Mouse (Mus musculus): Measurements from ENCODE around the gene Ggn.
"Not testable (repeated sequence)": the region's sequence is repeated elsewhere in the genome, so short reads cannot be mapped to it uniquely, and the experiment has no call there.

Ggn gene

GRCm38 (mm10) chr7:29170066-29170754 is at the start of gene Ggn, which contains the start of gene Spred3:
Gene Ggn (plus strand): TSS chr7:29170210.
Gene Spred3 (minus strand): TSS chr7:29170411.
- in situ Hi-C loops (cut with MboI, MseI), result loop anchor here (5.0 kb wide), 1 partner anchor 43 kb away; the partner anchor contains the start of gene Ryr1

- in situ Hi-C loops (cut with MboI, MseI), result no loop called here
Observed at GRCm38 (mm10) chr7:29122821-29123220, 47.2 kb upstream of the Ggn start.

GRCm38 (mm10) chr7:29123531-29124358 is 46.3 kb upstream of the Ggn start:
- in situ Hi-C loops (cut with MboI, MseI), result no loop called here

DNA sequence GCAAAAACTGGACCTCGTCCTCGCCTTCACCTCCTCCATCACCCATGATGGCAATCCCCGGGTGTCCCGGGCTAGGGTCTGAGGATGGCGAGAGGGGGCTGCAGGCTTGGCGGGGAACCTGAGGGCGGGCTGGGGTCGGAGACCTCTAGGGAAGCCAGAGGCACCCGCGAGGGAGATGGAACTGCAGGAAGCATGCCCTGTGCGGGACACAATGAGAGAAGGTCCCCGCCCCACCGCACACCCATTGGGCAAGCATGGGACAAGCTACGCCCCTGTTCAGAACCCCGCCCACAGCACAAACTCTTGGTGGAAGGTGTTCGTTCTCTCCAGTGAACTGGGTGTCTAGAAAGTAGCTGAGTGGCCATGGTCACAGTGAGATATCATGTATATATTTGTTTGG is 45.0 kb upstream of the Ggn start, which contains the start of gene Ryr1:
Gene Ryr1 (minus strand): TSS at position 210 of the 400 bp plus-strand sequence.
- in situ Hi-C loops (cut with MboI, MseI), result loop anchor here (5.0 kb wide), 1 partner anchor 47 kb away; the partner anchor contains the start of genes Ggn and Spred3

DNA sequence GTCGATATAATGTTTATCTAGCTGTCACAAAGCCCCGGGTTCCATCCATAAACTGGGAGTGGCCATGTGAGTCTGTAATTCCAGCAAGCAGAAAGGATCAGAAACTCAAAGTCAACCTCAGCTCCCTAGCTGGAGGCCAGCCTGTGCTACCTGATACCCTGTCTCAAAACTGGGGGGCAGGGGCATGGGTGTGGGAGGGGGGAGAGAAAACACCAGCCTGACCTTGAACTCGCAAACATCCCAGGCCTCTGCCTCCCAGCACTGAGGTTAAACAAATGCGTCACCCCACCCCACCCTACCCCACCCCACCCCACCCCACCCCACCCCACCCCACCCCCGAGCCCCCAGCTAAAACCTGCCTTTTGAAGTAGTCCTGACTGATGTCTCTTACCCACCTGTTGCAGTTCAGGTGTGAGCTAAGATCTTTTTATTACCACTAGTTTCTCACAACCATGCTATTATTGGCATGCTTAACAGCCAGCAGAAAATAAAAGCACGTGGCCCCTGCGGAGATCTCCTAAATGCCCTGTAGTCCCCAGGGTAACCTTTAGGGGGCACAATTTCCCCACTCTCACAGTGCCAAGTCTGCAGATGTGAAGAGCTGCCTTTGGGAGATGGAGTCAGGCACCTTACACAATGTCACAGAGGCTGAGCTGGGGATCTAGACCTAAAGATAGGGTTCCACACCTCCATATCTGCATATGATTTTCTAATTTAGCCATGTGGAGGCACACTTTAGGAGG is 43.7 kb upstream of the Ggn start:
- in situ Hi-C loops (cut with MboI, MseI), result loop anchor here (5.0 kb wide), 1 partner anchor 46 kb away; the partner anchor contains the start of genes Ggn and Spred3

- in situ Hi-C loops (cut with MboI, MseI), result loop anchor here (5.0 kb wide), 1 partner anchor 44 kb away; the partner anchor contains the start of genes Ggn and Spred3
Observed at GRCm38 (mm10) chr7:29128725-29129124, 41.3 kb upstream of the Ggn start.

GRCm38 (mm10) chr7:29134230-29134629 is 35.8 kb upstream of the Ggn start:
- in situ Hi-C loops (cut with MboI, MseI), result no loop called here

DNA sequence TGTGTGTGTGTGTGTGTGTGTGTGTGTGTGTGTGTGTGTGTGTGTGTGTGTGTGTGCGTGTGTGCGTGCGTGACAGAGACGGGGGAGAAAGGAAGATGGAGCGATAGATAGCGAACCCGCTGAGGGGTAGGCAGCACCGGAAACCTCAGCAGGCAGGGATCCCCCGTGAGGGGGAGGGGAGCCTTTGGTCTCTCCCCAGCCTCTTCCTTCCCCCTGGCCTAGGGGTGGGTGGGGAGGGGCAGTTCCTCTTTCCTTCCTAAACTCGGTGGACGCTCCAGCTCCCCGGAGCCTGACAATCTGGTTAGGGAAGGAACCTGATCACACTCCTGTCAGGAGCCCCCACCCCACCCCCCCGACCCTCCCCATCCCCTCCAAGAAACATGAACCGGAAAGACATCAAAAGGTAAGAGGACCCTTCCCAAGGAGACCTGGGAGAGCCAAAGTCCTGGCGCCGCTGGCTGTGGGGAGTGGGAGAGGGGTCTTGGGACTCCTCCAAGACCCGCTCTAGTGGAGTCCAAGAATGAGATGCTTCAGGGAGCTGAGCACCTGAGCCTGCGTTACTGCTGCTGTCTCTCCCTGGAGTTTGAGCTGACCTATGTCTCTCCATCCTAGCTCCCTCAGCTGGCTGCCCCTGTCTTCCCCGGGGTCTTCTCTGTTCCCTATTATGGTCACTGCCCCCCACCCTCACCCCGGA is 35.2 kb upstream of the Ggn start, which contains the start of gene Rasgrp4:
Gene Rasgrp4 (plus strand): TSS at position 159 of the 694 bp plus-strand sequence.
- in situ Hi-C loops (cut with MboI, MseI), result no loop called here

GRCm38 (mm10) chr7:29137429-29137828 is 32.6 kb upstream of the Ggn start:
- in situ Hi-C loops (cut with MboI, MseI), result no loop called here

GRCm38 (mm10) chr7:29139237-29139636 is 30.8 kb upstream of the Ggn start:
- in situ Hi-C loops (cut with MboI, MseI), result not testable (repeated sequence)

DNA sequence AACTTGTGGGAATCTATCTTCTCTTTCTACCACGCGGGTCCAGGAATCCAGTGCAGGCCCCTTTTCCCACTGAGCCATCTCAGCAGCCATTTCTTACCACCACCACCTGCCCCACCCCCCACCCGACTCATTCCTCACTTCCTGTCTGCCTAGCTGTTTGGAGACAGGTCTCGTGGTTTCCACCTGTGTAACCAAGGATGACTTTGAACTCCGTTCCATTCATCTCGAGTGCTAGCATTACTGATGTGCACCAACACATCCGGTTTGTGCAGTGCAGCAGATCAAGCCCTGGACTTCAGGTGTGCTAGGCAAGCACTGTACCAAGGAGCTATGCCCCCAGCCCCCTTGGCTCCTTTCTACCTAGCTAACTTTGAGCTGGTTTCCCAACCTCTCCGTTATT is 28.6 kb upstream of the Ggn start:
- in situ Hi-C loops (cut with MboI, MseI), result no loop called here

DNA sequence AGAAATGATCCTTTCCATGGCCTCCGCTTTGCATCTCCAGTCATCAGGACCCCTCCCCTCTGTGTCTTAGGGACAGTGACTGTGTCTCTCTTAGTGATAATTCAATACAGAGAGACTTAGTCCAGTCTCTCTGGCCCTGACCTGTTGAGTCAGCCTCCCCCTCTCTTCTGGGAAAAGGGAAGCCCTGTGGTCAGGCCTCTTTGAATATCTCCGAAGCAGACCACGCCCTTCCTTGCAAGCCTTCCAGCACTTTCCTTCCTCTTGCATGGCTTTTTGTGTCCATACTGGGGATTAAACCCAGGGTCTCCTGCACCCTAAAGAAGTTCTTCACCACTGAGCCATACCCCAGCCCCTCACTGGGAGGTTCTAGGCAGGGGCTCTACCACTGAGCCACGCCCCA is 26.0 kb upstream of the Ggn start:
- in situ Hi-C loops (cut with MboI, MseI), result no loop called here

DNA sequence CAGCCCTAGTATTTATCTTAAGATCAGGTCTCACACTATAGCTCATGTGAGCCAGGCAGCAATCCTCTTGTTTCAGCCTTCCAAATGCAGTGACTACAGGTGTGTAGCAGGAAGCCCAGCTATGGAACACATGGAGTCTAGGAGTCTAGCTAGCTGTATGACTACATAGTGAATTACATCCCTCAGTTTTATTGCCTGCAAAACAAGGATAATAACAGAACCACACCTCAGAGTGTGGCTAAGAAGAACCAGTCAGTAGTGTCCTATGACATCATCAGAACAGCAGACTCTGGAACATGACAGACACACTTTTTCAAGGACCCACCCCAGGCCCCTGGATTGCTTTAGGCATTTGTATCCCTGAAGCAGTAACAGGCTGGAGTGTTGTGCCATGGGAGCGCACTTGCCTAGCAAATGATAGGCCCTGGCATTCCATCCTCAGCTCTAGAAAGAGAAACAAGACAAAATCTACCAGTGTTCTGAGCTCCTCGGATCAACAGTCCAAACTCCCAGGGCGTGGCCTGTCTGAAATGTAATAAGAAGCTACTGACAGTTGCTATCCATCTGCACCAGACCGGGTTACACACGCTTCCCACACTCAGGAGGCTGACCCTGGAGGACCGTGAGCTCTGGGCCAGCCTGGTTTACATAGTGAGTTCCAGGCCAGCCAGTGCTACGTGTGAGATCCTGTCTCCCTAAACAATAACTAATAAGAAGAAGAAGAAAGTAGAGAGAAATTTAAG is 23.2 kb upstream of the Ggn start:
- in situ Hi-C loops (cut with MboI, MseI), result no loop called here

DNA sequence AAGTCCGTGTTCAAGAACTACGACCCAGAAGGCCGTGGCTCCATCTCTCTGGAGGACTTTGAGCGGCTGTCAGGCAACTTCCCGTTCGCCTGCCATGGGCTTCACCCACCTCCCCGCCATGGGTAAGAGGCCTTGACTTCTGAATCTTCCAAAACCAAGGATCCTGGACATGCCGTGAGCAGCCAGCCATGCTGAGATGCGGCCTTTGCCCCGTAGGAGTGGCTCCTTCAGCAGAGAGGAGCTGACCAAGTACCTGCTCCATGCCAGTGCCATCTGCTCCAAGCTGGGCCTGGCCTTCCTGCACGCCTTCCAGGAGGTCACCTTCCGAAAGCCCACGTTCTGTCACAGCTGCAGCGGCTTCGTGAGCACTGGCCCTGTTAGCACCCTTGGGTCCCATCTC is 21.2 kb upstream of the Ggn start:
- in situ Hi-C loops (cut with MboI, MseI), result no loop called here

GRCm38 (mm10) chr7:29151486-29151885 is 18.5 kb upstream of the Ggn start:
- in situ Hi-C loops (cut with MboI, MseI), result loop anchor here (5.0 kb wide), 1 partner anchor 811 kb away; no protein-coding TSS in a partner anchor

DNA sequence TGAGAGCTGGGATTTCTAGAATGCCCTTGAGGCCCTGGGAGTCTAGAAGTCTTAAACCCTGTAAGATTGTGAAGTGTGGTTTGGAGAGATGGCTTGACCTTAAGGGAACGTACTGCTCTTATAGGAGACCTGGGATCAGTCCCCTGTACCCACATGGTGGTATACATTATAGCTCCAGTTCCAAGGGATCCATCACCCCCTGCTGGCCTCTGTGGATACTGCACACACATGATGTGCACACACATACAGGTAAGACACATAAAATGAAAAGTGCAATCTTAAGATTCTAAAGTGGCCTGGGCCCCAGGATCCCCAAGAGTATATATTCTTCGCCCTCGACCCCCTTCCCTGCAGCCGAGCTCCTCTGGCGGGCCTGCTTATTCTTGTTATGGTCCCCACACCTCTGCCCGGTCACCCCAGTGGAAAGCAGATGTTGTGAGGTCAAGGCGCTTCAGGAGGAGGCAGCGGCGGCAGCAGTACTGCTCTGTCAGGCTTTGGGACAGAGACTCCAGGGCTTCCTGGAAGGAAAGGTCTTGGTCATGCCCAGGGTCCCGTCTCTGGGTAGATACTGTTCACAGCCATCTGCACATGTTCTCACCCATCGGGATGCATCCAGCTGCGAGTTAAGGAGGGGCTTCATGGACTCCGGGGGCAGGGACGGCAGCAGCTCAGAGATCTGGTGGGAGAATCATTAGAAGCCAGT is 15.8 kb upstream of the Ggn start:
- in situ Hi-C loops (cut with MboI, MseI), result loop anchor here (5.0 kb wide), 1 partner anchor 808 kb away; no protein-coding TSS in a partner anchor

DNA sequence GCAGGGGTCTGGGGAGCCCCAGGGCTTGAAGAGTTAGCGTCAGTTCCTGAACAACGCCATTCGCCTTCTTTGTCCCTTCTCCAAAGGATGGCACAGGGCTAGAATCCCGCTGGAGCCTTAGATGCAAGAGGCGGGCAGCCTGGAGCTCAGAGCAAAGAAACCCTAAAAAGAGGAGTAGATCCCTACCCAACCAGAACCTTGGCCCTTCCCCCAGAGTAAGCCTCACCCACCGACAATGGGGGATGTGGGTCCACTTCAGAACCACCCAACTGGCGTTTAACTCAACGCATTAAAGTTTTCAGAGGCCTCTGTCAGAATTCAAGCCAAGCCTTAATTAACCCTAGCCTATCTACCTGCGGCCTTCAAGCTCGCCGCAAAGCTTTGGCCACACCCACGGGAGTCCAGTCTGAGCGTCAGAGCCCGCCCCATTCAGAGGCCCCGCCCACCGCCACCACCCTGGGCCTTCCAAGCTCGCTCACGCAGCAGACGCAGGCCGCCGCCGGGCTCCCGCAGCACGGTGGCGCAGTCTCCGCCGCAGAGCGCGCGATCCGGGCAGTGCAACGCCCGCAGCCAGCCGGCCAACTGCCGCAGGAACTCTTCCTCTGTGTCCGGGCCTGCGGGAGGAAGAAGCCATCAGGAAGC is 14.7 kb upstream of the Ggn start:
- in situ Hi-C loops (cut with MboI, MseI), result no loop called here

DNA sequence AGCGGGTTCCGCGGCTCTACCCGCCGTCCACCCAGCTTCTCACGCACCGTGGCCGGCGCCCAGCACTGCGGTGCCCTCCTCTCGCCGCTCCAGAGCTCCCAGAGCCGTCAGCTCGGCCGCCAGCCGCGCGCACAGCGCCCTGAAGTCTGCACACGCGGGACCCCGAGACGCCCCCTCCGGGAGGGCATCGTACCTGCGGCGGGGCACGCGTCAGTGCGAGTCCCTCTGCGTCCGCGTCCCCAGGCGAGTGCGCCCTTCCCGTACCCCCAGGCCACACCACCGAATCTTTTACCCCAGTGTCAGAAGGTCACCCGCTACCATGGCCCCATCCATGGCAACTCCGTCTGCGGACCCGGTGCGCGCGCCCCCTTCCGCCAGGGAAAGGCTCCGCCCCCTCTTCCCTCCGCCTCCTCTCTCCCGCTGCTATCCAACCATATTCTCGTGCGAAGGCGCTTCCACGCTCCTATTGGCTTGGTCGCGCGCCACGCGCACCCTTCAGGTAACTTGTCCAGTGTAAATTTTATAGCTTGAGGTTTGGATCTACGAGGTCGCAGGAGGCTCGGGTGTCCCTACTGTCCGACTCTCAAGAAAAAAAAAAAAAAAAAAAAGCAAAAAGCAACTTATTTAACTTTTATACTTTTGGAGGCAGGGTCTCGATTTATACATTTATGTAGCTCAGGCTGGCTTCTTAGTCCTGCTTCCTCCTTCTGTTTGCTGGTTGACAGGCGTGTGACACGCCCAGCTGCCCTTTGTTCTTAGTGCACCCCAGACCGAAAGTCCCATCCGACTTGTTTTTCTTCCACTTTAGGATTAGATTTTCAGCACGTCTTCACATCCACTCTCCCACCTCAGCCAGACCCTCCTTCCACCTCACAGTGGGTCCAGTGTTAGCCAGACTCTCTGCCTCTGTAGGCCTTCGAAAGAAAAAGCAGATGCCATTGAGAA is 13.9 kb upstream of the Ggn start, which contains the start of gene Fam98c:
Gene Fam98c (minus strand): TSS at position 397 of the 945 bp plus-strand sequence.
- in situ Hi-C loops (cut with MboI, MseI), result no loop called here
